Comparison of ENCODE assay signal across 8 mouse cellular contexts in genomic region chr19:57197043-57197817, GRCm38 (mm10).
DNase-seq lines count a peak whose midpoint lies in the region; ATAC-seq and TF ChIP-seq lines count a peak whose summit lies in the region.

No protein-coding gene starts in this region.

- peaks cover 5% of the 10 kb centered on the region for H3K79me2 ChIP-seq in heart, adult 2 months (replicated peaks; ENCODE audit: control insufficient read depth, insufficient read depth, low read length)

- intact Hi-C loops in heart, adult 2 months (cut with DNase I): loop anchor here (1.0 to 5.0 kb wide), 3 partner anchors 42 to 115 kb away; partner anchors contain the start of gene Ablim1

- TF ChIP-seq EP300 in heart, adult 2 months (IDR thresholded peaks at IDR 0.05; ENCODE audit: insufficient read depth, low read depth, low read length): peak; percentile 83; the same call in 1 of the 2 replicates

- peak; percentile 48 for DNase-seq in right cerebral cortex, adult 18-20 months
- no peak for DNase-seq in right cerebral cortex, postnatal 36 days (ENCODE audit: low spot score in 2 of 2)
- DNase-seq in embryo, embryonic 11.5 days (ENCODE audit: low read depth, low spot score): peak; percentile 27
- peak; percentile 92 to 93 for DNase-seq in heart, adult 2 months
- peak; percentile 97 for DNase-seq in kidney, adult 2 months
- DNase-seq in liver, embryonic 11.5 days (ENCODE audit: low spot score): peak; percentile 44
- DNase-seq in neural tube, embryonic 10.5 days (ENCODE audit: extremely low spot score, low spot score): peak; percentile 70
- DNase-seq in testis, postnatal 14 days (ENCODE audit: low spot score): peak; percentile 53

- peak; percentile 26; the same call in 1 of the 2 replicates for TF ChIP-seq CTCF in heart, adult 2 months (IDR thresholded peaks at IDR 0.05)
- TF ChIP-seq CTCF in kidney, adult 2 months (conservative IDR thresholded peaks at IDR 0.05; ENCODE audit: insufficient read depth, insufficient read length, low read depth, low read length): no peak

- peak; percentile 70 for TF ChIP-seq POLR2A in heart, adult 2 months (IDR thresholded peaks at IDR 0.05; ENCODE audit: insufficient read depth, low read depth, low read length)
- TF ChIP-seq POLR2A in kidney, adult 2 months (IDR thresholded peaks at IDR 0.05; ENCODE audit: low read depth, low read length): no peak

- peaks cover 38% of the 10 kb centered on the region for H3K4me1 ChIP-seq in heart, adult 2 months (ENCODE audit: control insufficient read depth, insufficient read depth, low read length)
- H3K4me1 ChIP-seq in kidney, adult 2 months (ENCODE audit: control insufficient read depth, insufficient read depth, low read length): peaks cover 28% of the 10 kb centered on the region
- peaks cover 12% of the 10 kb centered on the region for H3K4me1 ChIP-seq in liver, embryonic 11.5 days (replicated peaks; ENCODE audit: control insufficient read depth, insufficient read depth, low read length)

- H3K27me3 ChIP-seq in heart, adult 2 months (ENCODE audit: control insufficient read depth, insufficient read depth, low read length): no peaks in the 10 kb centered on the region
- no peaks in the 10 kb centered on the region for H3K27me3 ChIP-seq in kidney, adult 2 months (replicated peaks; ENCODE audit: control insufficient read depth, insufficient read depth, low read length)
- H3K27me3 ChIP-seq in liver, embryonic 11.5 days (replicated peaks; ENCODE audit: control insufficient read depth, insufficient read depth, low read length): peaks cover 39% of the 10 kb centered on the region

- peak overlapping the region; percentile 51 for H3K4me3 ChIP-seq in heart, adult 2 months
- peak overlapping the region; percentile 70 for H3K4me3 ChIP-seq in kidney, adult 2 months (ENCODE audit: insufficient read depth, low read depth, low read length)
- peak overlapping the region; percentile 49 for H3K4me3 ChIP-seq in liver, embryonic 11.5 days (ENCODE audit: low read depth, low read length)

- peak overlapping the region; percentile 69 for H3K4me2 ChIP-seq in liver, embryonic 11.5 days

- under 1% methylated on average over 36 of the region's 37 CpGs for WGBS in heart, adult 2 months
- 1% methylated on average over 37 of the region's 37 CpGs for WGBS in kidney, adult 2 months
- WGBS in liver, embryonic 11.5 days: 4% methylated on average over 37 of the region's 37 CpGs

- H3K9me3 ChIP-seq in liver, embryonic 11.5 days (ENCODE audit: control insufficient read depth, low read length): no peaks in the 10 kb centered on the region

- peak overlapping the region; percentile 74 for H3K9ac ChIP-seq in heart, adult 2 months (ENCODE audit: low read depth, low read length)
- H3K9ac ChIP-seq in liver, embryonic 11.5 days (ENCODE audit: low read depth, low read length): 0 out of 2 replicates have a peak overlapping the region, but pooled peaks have one; percentile 23

- H3K27ac ChIP-seq in heart, adult 2 months: peak overlapping the region; percentile 88
- peak overlapping the region; percentile 83 for H3K27ac ChIP-seq in kidney, adult 2 months (ENCODE audit: insufficient read depth, low read depth, low read length)
- H3K27ac ChIP-seq in liver, embryonic 11.5 days (ENCODE audit: low read depth, low read length): 0 out of 2 replicates have a peak overlapping the region, but pooled peaks have one; percentile 26

- ATAC-seq in liver, embryonic 11.5 days (replicated peaks; ENCODE audit: low FRiP score): 0 out of 2 replicates have a peak, but pooled peaks have one; percentile 23

- peaks cover 16% of the 10 kb centered on the region; the same call in 1 of the 2 replicates for H3K36me3 ChIP-seq in heart, adult 2 months (ENCODE audit: control insufficient read depth, insufficient read depth, low read length)
- H3K36me3 ChIP-seq in kidney, adult 2 months (ENCODE audit: control insufficient read depth, insufficient read depth, low read length): no peaks in the 10 kb centered on the region
- no peaks in the 10 kb centered on the region for H3K36me3 ChIP-seq in liver, embryonic 11.5 days (ENCODE audit: control insufficient read depth, insufficient read depth, low read length)

Comparison
In these comparisons a context has a peak if more than half of its experiments do, and no peak if none do; other contexts are left out.
1. DNase-seq: peak in right cerebral cortex, adult 18-20 months (single experiment), embryo, embryonic 11.5 days (single experiment), heart, adult 2 months (2 of 2), kidney, adult 2 months (single experiment), liver, embryonic 11.5 days (single experiment), neural tube, embryonic 10.5 days (single experiment) and testis, postnatal 14 days (single experiment); none in right cerebral cortex, postnatal 36 days (0 of 2).
2. H3K27ac ChIP-seq: peak in every context shown above with its lines; median percentile 88 in heart, adult 2 months; 83 in kidney, adult 2 months; 26 in liver, embryonic 11.5 days.
3. Peak in every context shown above with its lines, with median percentiles within 50 percentile points of each other: H3K4me3 ChIP-seq.